Mouse (Mus musculus) c-Kit-positive CD71-negative TER-119-negative erythroid progenitor cells, embryonic 14.5 days (primary cell): ENCODE measurements around the gene Il23a.
A peak's percentile ranks its signal among the peaks of the same experiment; 100 is the strongest.
"Not testable (repeated sequence)": the region's sequence is repeated elsewhere in the genome, so short reads cannot be mapped to it uniquely, and the experiment has no call there.

Source experiments
- DNase-seq: peaks from one replicate; pipeline ENCODE4 v3.0.0-alpha.2; 2013; ENCODE audit warnings: low read depth

The Il23a gene

DNA sequence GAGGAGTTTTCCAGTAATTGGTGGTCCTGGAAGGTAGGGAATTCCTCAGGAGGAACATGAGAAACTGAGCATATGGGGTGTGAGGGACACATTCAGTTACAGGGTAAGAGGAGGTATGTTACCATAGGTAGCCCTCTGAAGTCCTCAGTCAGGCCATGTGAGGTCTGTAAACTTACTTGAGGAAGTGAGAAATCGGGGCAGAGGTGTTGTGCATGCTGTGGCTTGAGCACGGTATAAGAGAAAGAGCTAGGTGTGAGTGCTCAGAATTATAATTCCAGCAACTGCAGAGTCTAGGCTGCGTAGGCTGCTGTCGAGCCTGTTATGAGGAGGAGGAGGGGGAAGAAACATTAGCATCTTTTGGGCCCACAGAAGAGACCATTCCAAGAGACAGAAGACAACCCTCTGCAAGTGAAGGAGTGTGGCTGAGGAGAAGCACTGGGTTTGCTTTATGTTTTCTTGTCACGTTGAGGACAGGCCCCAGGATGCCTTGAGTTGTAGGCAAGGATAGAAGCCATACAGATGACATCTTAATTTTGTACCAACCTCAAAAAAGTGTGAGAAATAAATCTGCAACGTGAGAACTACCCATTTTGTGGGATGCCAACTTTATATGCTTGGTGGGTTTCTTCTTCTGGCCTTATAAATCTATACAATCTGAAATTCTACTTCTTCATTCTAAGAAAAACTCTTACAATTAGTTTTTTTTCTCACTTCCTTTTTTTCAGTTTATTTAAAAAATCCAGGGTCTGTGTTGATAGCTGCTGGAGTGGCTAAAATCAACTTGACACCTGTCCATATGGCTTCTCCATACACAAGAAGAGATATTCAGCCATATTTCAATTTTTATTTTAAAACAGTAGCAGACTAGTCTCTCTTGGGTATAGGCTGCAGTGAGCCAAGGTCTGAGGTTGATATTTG is 34.9 kb downstream of the Il23a start:
- no peak for DNase-seq

GRCm38 (mm10) chr10:128262300-128262699 is 36.3 kb downstream of the Il23a start:
- no peak for DNase-seq

DNA sequence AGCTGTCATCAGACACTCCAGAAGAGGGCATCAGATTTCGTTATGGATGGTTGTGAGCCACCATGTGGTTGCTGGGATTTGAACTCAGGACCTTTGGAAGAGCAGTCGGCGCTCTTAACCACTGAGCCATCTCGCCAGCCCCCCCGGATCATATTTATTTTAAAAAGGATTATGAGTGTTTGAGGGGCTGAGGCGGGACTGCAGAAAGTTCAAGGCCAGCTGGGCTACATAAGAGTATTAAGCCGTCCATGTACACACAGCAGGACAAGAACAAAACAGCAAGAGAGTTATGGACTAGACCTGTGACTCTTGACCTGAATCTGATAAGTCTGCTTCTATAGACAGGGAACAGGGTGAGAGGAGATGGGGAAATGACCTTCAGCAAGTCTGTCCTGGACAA is 38.2 kb downstream of the Il23a start:
- not testable (repeated sequence) for DNase-seq

DNA sequence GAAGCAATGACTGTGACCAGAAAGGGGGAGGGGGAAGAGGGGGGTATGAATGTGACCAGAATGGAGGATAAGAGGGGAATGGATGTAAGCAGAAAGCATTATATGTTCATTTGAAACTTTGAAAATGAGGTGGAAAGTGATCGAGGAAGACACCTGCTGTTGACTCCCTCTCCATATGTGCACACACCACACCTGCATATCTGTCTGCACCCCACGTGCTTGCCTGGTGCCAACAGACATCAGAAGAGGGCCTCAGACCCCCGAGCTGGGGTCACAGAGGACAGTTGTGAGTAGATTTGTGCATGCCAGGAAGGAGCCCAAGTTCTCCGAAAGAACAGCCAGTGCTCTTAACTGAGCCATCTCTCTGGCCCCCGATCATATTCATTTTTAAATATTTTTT is 38.6 kb downstream of the Il23a start:
- DNase-seq, result no peak

DNA sequence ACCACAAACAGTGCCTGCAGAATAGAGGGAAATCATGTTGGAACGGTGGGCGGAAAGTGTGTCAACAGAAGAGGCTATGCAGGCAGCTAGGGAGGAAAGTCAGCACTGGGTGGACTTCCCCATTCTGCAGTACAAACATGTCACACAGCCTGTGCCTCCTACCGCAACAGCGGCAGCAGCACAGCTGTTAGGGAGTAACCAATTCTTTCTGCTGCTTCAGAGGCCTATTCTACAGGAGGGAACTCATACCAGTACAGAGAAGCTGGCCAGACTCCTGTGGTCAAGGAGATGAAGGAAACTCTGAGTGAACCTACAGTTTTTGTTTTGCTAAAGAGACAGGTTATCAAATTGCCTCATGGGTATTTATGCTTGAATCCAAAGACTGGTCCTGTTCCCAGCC is 39.6 kb downstream of the Il23a start:
- DNase-seq, result peak; percentile 34

- no peak for DNase-seq
These were observed 42.2 kb downstream of the Il23a start for GRCm38 (mm10) chr10:128256328-128256727.

GRCm38 (mm10) chr10:128255925-128256324 is 42.6 kb downstream of the Il23a start:
- no peak for DNase-seq

DNA sequence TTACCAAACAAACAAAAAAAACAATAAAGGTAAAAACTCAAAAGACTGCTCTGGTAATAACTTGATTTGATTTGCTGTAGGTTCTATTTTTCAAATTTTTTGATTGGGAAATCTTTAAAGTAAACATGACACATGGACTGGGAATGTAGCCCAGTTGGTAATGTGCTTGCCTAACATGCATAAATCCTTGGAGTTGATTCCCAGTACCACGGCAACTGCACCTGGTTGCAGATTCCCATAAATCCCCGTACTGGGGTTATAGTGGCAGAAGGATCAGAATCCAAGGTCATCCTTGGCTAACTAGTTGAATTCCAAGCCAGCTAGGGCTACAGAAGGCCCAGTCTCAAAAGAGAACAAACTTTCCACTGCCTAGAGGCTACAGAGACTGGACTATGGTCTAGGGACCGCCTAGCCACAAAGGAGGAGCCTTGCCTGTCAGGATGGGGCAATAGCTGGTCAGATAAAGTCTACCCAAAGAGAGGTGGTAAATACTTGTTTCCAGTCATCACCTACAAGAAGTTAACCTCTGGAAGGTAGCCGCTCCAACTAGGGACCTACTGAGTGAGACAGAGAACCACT is 44.8 kb downstream of the Il23a start, which contains the start of gene Apon:
Gene Apon, plus strand, starts transcription at position 420 of the 579 bp plus-strand sequence.
- DNase-seq, result no peak

GRCm38 (mm10) chr10:128250565-128250964 is 48.0 kb downstream of the Il23a start:
- DNase-seq, result no peak

GRCm38 (mm10) chr10:128247020-128247732 is 51.4 kb downstream of the Il23a start:
- no peak for DNase-seq
